Mouse (Mus musculus): ENCODE measurements around the gene Amotl2. TPM values are rescaled to one million over a fixed set of nuclear protein-coding genes. Genes with fewer than 3 reads are reported as not detected.

The Amotl2 gene
- total and polyA plus RNA-seq, 3 experiments, result not detected

- no peaks in the 10 kb centered on the region for H3K79me2 ChIP-seq (ENCODE audit: control insufficient read depth, insufficient read depth, low read length, poor library complexity)
- no peaks in the 10 kb centered on the region for H3K27me3 ChIP-seq (ENCODE audit: control insufficient read depth in 1 of 2, insufficient read depth in 2 of 2, low read length in 2 of 2)
- no peak overlapping the region for H3K4me3 ChIP-seq (ENCODE audit: control insufficient read depth in 1 of 2, insufficient read depth in 1 of 2, low read depth in 2 of 2, low read length in 2 of 2)
- no peak overlapping the region for H3K9ac ChIP-seq (ENCODE audit: control insufficient read depth, low read depth, low read length, poor library complexity, severe bottlenecking)
- H3K27ac ChIP-seq (ENCODE audit: control insufficient read depth, low read depth, low read length), result no peak overlapping the region
- H3K9me3 ChIP-seq (replicated peaks; ENCODE audit: insufficient read depth, low read length), result no peaks in the 10 kb centered on the region
- TF ChIP-seq JUND (IDR thresholded peaks at IDR 0.05; ENCODE audit: low read depth, low read length) (no peak), TCF12 (IDR thresholded peaks at IDR 0.05; ENCODE audit: low read depth, low read length) (no peak), KAT2A (conservative IDR thresholded peaks at IDR 0.05; ENCODE audit: low read depth, low read length) (no peak), CHD2 (IDR thresholded peaks at IDR 0.05; ENCODE audit: low read length) (no peak)
- H3K36me3 ChIP-seq (ENCODE audit: control insufficient read depth in 1 of 2, insufficient read depth in 2 of 2, low read length in 2 of 2), result no peaks in the 10 kb centered on the region
- no peaks in the 10 kb centered on the region for H3K4me1 ChIP-seq (ENCODE audit: control insufficient read depth in 1 of 2, insufficient read depth in 2 of 2, low read length in 2 of 2)
- DNase-seq (ENCODE audit: low read depth, low spot score), result no peak
These were observed 6.8 kb downstream of the Amotl2 start for GRCm38 (mm10) chr9:102723241-102723709.

- DNase-seq (ENCODE audit: low read depth, low spot score), result no peak
- no peak overlapping the region for H3K9ac ChIP-seq (ENCODE audit: control insufficient read depth, low read depth, low read length, poor library complexity, severe bottlenecking)
- no peaks in the 10 kb centered on the region for H3K27me3 ChIP-seq (ENCODE audit: control insufficient read depth in 1 of 2, insufficient read depth in 2 of 2, low read length in 2 of 2)
- H3K27ac ChIP-seq (ENCODE audit: control insufficient read depth, low read depth, low read length), result no peak overlapping the region
- no peaks in the 10 kb centered on the region for H3K4me1 ChIP-seq (ENCODE audit: control insufficient read depth in 1 of 2, insufficient read depth in 2 of 2, low read length in 2 of 2)
- H3K9me3 ChIP-seq (replicated peaks; ENCODE audit: insufficient read depth, low read length), result no peaks in the 10 kb centered on the region
- no peak overlapping the region for H3K4me3 ChIP-seq (ENCODE audit: control insufficient read depth in 1 of 2, insufficient read depth in 1 of 2, low read depth in 2 of 2, low read length in 2 of 2)
- TF ChIP-seq EP300 (IDR thresholded peaks at IDR 0.05; ENCODE audit: low read depth in 1 of 2, low read length in 2 of 2), result no peak
- TF ChIP-seq MAFK (IDR thresholded peaks at IDR 0.05; ENCODE audit: borderline replicate concordance, low read depth, low read length), result no peak
- TF ChIP-seq ZNF384 (IDR thresholded peaks at IDR 0.05; ENCODE audit: low read depth, low read length), result no peak
- no peak for TF ChIP-seq RCOR1 (IDR thresholded peaks at IDR 0.05; ENCODE audit: low read depth, low read length)
- no peak for TF ChIP-seq MYC (IDR thresholded peaks at IDR 0.05; ENCODE audit: low read depth, low read length)
- no peaks in the 10 kb centered on the region for H3K36me3 ChIP-seq (ENCODE audit: control insufficient read depth in 1 of 2, insufficient read depth in 2 of 2, low read length in 2 of 2)
- H3K79me2 ChIP-seq (ENCODE audit: control insufficient read depth, insufficient read depth, low read length, poor library complexity), result no peaks in the 10 kb centered on the region
These were observed 7.6 kb downstream of the Amotl2 start for GRCm38 (mm10) chr9:102723990-102724461.

- Histone ChIP-seq H3K27me3 (ENCODE audit: control insufficient read depth in 1 of 2, insufficient read depth in 2 of 2, low read length in 2 of 2) (no peaks in the 10 kb centered on the region), H3K36me3 (ENCODE audit: control insufficient read depth in 1 of 2, insufficient read depth in 2 of 2, low read length in 2 of 2) (no peaks in the 10 kb centered on the region), H3K4me3 (ENCODE audit: control insufficient read depth in 1 of 2, insufficient read depth in 1 of 2, low read depth in 2 of 2, low read length in 2 of 2) (no peak overlapping the region), H3K4me1 (ENCODE audit: control insufficient read depth in 1 of 2, insufficient read depth in 2 of 2, low read length in 2 of 2) (no peaks in the 10 kb centered on the region), H3K27ac (ENCODE audit: control insufficient read depth, low read depth, low read length) (no peak overlapping the region), H3K9me3 (replicated peaks; ENCODE audit: insufficient read depth, low read length) (no peaks in the 10 kb centered on the region), H3K79me2 (ENCODE audit: control insufficient read depth, insufficient read depth, low read length, poor library complexity) (no peaks in the 10 kb centered on the region), H3K9ac (ENCODE audit: control insufficient read depth, low read depth, low read length, poor library complexity, severe bottlenecking) (no peak overlapping the region)
- DNase-seq (ENCODE audit: low read depth, low spot score), result no peak
- TF ChIP-seq SIN3A (IDR thresholded peaks at IDR 0.05; ENCODE audit: low read length) (no peak), ZC3H11A (IDR thresholded peaks at IDR 0.05; ENCODE audit: low read depth, low read length) (no peak), USF1 (IDR thresholded peaks at IDR 0.05; ENCODE audit: low read depth, low read length) (no peak), RCOR1 (IDR thresholded peaks at IDR 0.05; ENCODE audit: low read depth, low read length) (no peak), SMC3 (IDR thresholded peaks at IDR 0.05; ENCODE audit: low read depth, low read length) (no peak)
These were observed 8.5 kb downstream of the Amotl2 start for GRCm38 (mm10) chr9:102724942-102725341.

All from MEL (cell line).